Mouse (Mus musculus) lung, postnatal 0 days (tissue): ENCODE measurements around the gene Prkcd.

Experiments used
- CTCF ChIP-seq: IDR thresholded peaks from 2 replicates; pipeline ENCODE4 v1.5.1; 2016; ENCODE audit warnings: antibody characterized with exemption, mild to moderate bottlenecking
- EP300 ChIP-seq: IDR thresholded peaks from 2 replicates; pipeline ENCODE4 v1.6.1; 2016; ENCODE audit warnings: antibody characterized with exemption, mild to moderate bottlenecking, control low read depth

DNA sequence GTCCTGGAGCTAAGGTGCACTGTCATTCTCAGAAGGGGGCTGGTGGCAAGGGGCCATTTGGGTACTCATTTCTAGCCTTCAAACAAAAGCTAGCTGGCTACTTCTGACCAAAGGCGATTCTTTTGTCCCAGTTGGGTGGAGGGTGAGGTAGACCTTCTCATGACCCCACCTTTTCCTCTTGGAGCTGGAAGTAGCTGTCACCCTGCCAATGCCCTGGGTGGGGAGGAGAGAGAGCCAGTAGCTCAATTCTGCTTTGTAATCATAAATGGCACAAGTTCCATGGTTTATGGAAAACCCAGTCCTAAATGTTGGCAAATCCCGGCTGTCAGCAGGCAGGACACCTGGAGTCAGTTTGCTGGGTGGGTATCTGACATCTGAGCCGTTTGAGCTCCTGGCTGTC lies 40.1 kb upstream of the Prkcd start:
- TF ChIP-seq CTCF (no peak), EP300 (no peak)
